Mouse (Mus musculus): Measurements from ENCODE around the gene Zfp3.

GRCm38 (mm10) chr11:70807630-70808029 lies 43.6 kb downstream of the Zfp3 start:
- TF ChIP-seq EP300 (IDR thresholded peaks at IDR 0.05; ENCODE audit: low read depth) (no peak), CTCF (IDR thresholded peaks at IDR 0.05; ENCODE audit: low read depth) (no peak)
